Mouse (Mus musculus) cortical plate, adult 2 months (tissue): ENCODE measurements around the gene Lrp1. TPM values are rescaled to one million over a fixed set of nuclear protein-coding genes. Genes with fewer than 3 reads are reported as not detected.
A peak's percentile ranks its signal among the peaks of the same experiment; 100 is the strongest.

Experiments used
- H3K27ac ChIP-seq: fragments of 200-500 bp; 2 replicates; pipeline ENCODE4 v1.5.1; 2012; ENCODE audit warnings: low read length, control low read depth, inconsistent platforms; ENCODE audit not compliant: insufficient read depth
- H3K4me1 ChIP-seq: fragments of 200-500 bp; 2 replicates; pipeline ENCODE4 v1.6.1; 2011; ENCODE audit warnings: low read length; ENCODE audit not compliant: control insufficient read depth, insufficient read depth
- H3K4me3 ChIP-seq: fragments of 200-500 bp; 2 replicates; pipeline ENCODE4 v1.5.1; 2011; ENCODE audit warnings: mild to moderate bottlenecking, low read length, control low read depth; ENCODE audit not compliant: insufficient read depth
- CTCF ChIP-seq: fragments of 200-500 bp; IDR thresholded peaks from 2 replicates; pipeline ENCODE4 v1.5.1; 2011; ENCODE audit warnings: mild to moderate bottlenecking, control low read depth, low read length; ENCODE audit not compliant: insufficient read depth; ENCODE audit errors: extremely low read depth
- POLR2A ChIP-seq: fragments of 200-500 bp; IDR thresholded peaks from 2 replicates; pipeline ENCODE4 v1.6.1; 2011; ENCODE audit warnings: mild to moderate bottlenecking, low read length, control low read depth; ENCODE audit not compliant: insufficient read depth; ENCODE audit errors: extremely low read depth
- polyA plus RNA-seq: library from polyadenylated mRNA; depleted of rRNA; stranded (reverse); fragments of >200 nt; gene quantifications from 2 replicates; pipeline ENCODE4 v1.2.3, GENCODE M21; 2012

Gene Lrp1
- polyA plus RNA-seq, 1 experiment = 294 TPM

- H3K4me3 ChIP-seq = no peak overlapping the region
- TF ChIP-seq POLR2A = no peak
- H3K4me1 ChIP-seq = no peaks in the 10 kb centered on the region
- peak overlapping the region; percentile 62; the same call in 1 of the 2 replicates for H3K27ac ChIP-seq
These were observed 78.2 kb downstream of the Lrp1 start for GRCm38 (mm10) chr10:127542720-127543119.

- no peak for TF ChIP-seq POLR2A
- Histone ChIP-seq H3K4me3 (no peak overlapping the region), H3K4me1 (no peaks in the 10 kb centered on the region), H3K27ac (peak overlapping the region; percentile 62; the same call in 1 of the 2 replicates)
These were observed 78.9 kb downstream of the Lrp1 start for GRCm38 (mm10) chr10:127542084-127542483.

GRCm38 (mm10) chr10:127541510-127541909 is 79.4 kb downstream of the Lrp1 start:
- no peaks in the 10 kb centered on the region for H3K4me1 ChIP-seq
- H3K27ac ChIP-seq = no peak overlapping the region
- no peak overlapping the region for H3K4me3 ChIP-seq

GRCm38 (mm10) chr10:127537854-127538583 is 82.9 kb downstream of the Lrp1 start:
- TF ChIP-seq CTCF = peak; percentile 91
- no peak for TF ChIP-seq POLR2A
- Histone ChIP-seq H3K4me3 (no peak overlapping the region), H3K27ac (no peak overlapping the region), H3K4me1 (peaks cover 2% of the 10 kb centered on the region; the same call in 1 of the 2 replicates)

More at GRCm38 (mm10) chr10:127541510-127541909, 79.4 kb downstream of the Lrp1 start:
- TF ChIP-seq POLR2A = no peak
- TF ChIP-seq CTCF = no peak

GRCm38 (mm10) chr10:127536586-127537314 is 84.2 kb downstream of the Lrp1 start:
- Histone ChIP-seq H3K4me3 (no peak overlapping the region), H3K27ac (no peak overlapping the region), H3K4me1 (peaks cover 2% of the 10 kb centered on the region; the same call in 1 of the 2 replicates)
- TF ChIP-seq POLR2A (no peak), CTCF (peak; percentile 44; the same call in 1 of the 2 replicates)

- peaks cover 2% of the 10 kb centered on the region; the same call in 1 of the 2 replicates for H3K4me1 ChIP-seq
- H3K4me3 ChIP-seq = 0 out of 2 replicates have a peak overlapping the region, but pooled peaks have one; percentile 9
- TF ChIP-seq CTCF = no peak
- H3K27ac ChIP-seq = no peak overlapping the region
These were observed 86.0 kb downstream of the Lrp1 start for GRCm38 (mm10) chr10:127534929-127535384.

GRCm38 (mm10) chr10:127534036-127534928 is 86.7 kb downstream of the Lrp1 start, which contains the start of gene Nxph4:
Gene Nxph4, minus strand, starts transcription at chr10:127534559.
- Histone ChIP-seq H3K4me1 (peaks cover 2% of the 10 kb centered on the region; the same call in 1 of the 2 replicates), H3K4me3 (peak within 1 kb of the TSS; percentile 9; the same call in 1 of the 2 replicates), H3K27ac (no peak within 1 kb of the TSS)
- TF ChIP-seq POLR2A (no peak), CTCF (no peak)

- no peak for TF ChIP-seq CTCF
- TF ChIP-seq POLR2A = no peak
- Histone ChIP-seq H3K27ac (no peak overlapping the region), H3K4me3 (no peak overlapping the region), H3K4me1 (peaks cover 2% of the 10 kb centered on the region; the same call in 1 of the 2 replicates)
These were observed 89.4 kb downstream of the Lrp1 start for GRCm38 (mm10) chr10:127531548-127531947.

GRCm38 (mm10) chr10:127530945-127531344 is 90.0 kb downstream of the Lrp1 start:
- Histone ChIP-seq H3K27ac (no peak overlapping the region), H3K4me1 (peaks cover 2% of the 10 kb centered on the region; the same call in 1 of the 2 replicates), H3K4me3 (no peak overlapping the region)
- no peak for TF ChIP-seq POLR2A
